Mouse (Mus musculus): Measurements from ENCODE around the gene Pitx2. TPM values are rescaled to one million over a fixed set of nuclear protein-coding genes. Genes with fewer than 3 reads are reported as not detected.

The Pitx2 gene
- polyA plus RNA-seq, 1 experiment from 2014 or later = 11.9 TPM

GRCm38 (mm10) chr3:129212807-129213206 lies 13.1 kb downstream of the Pitx2 start:
- peaks cover 91% of the 10 kb centered on the region for H3K27me3 ChIP-seq (ENCODE audit: control insufficient read depth, insufficient read depth, low read length)
- no peak overlapping the region for H3K9ac ChIP-seq (ENCODE audit: low read length)
- H3K36me3 ChIP-seq (ENCODE audit: control insufficient read depth, insufficient read depth, low read length) = no peaks in the 10 kb centered on the region
- no peak overlapping the region for H3K27ac ChIP-seq (ENCODE audit: low read depth, low read length)
- no peak overlapping the region for H3K4me2 ChIP-seq (ENCODE audit: low read depth, low read length, severe bottlenecking)
- no peak for ATAC-seq (replicated peaks; ENCODE audit: low FRiP score)
- WGBS = 1% methylated on average over 11 of the region's 11 CpGs
- H3K4me1 ChIP-seq (replicated peaks; ENCODE audit: control insufficient read depth, insufficient read depth, low read length) = peaks cover 11% of the 10 kb centered on the region; the same call in 1 of the 2 replicates
- no peaks in the 10 kb centered on the region for H3K9me3 ChIP-seq (ENCODE audit: control insufficient read depth, low read length)
- DNase-seq (ENCODE audit: low spot score) = no peak
- H3K4me3 ChIP-seq (ENCODE audit: low read depth, low read length) = no peak overlapping the region

- Histone ChIP-seq H3K36me3 (ENCODE audit: control insufficient read depth, insufficient read depth, low read length) (no peaks in the 10 kb centered on the region), H3K27me3 (ENCODE audit: control insufficient read depth, insufficient read depth, low read length) (peaks cover 91% of the 10 kb centered on the region), H3K9me3 (ENCODE audit: control insufficient read depth, low read length) (no peaks in the 10 kb centered on the region), H3K9ac (ENCODE audit: low read length) (peak overlapping the region; percentile 24; the same call in 1 of the 2 replicates), H3K4me3 (ENCODE audit: low read depth, low read length) (peak overlapping the region; percentile 46), H3K4me2 (ENCODE audit: low read depth, low read length, severe bottlenecking) (peak overlapping the region; percentile 89), H3K27ac (ENCODE audit: low read depth, low read length) (no peak overlapping the region), H3K4me1 (replicated peaks; ENCODE audit: control insufficient read depth, insufficient read depth, low read length) (peaks cover 11% of the 10 kb centered on the region; the same call in 1 of the 2 replicates)
- 0% methylated on average over 38 of the region's 39 CpGs for WGBS
- ATAC-seq (replicated peaks; ENCODE audit: low FRiP score) (peak; percentile 98), DNase-seq (ENCODE audit: low spot score) (peak; percentile 95)
Observed at GRCm38 (mm10) chr3:129213633-129214145, 14.0 kb downstream of the Pitx2 start.

- under 1% methylated on average over 34 of the region's 34 CpGs for WGBS
- Histone ChIP-seq H3K4me1 (replicated peaks; ENCODE audit: control insufficient read depth, insufficient read depth, low read length) (peaks cover 11% of the 10 kb centered on the region; the same call in 1 of the 2 replicates), H3K4me2 (ENCODE audit: low read depth, low read length, severe bottlenecking) (peak overlapping the region; percentile 89), H3K9me3 (ENCODE audit: control insufficient read depth, low read length) (no peaks in the 10 kb centered on the region), H3K4me3 (ENCODE audit: low read depth, low read length) (peak overlapping the region; percentile 46), H3K27ac (ENCODE audit: low read depth, low read length) (no peak overlapping the region), H3K36me3 (ENCODE audit: control insufficient read depth, insufficient read depth, low read length) (no peaks in the 10 kb centered on the region), H3K27me3 (ENCODE audit: control insufficient read depth, insufficient read depth, low read length) (peaks cover 88% of the 10 kb centered on the region), H3K9ac (ENCODE audit: low read length) (peak overlapping the region; percentile 24; the same call in 1 of the 2 replicates)
- peak; percentile 72 for DNase-seq (ENCODE audit: low spot score)
- peak; percentile 5; the same call in 1 of the 2 replicates for ATAC-seq (replicated peaks; ENCODE audit: low FRiP score)
Observed at GRCm38 (mm10) chr3:129214146-129214665, 14.5 kb downstream of the Pitx2 start.

GRCm38 (mm10) chr3:129214666-129215161 lies 15.0 kb downstream of the Pitx2 start:
- WGBS = under 1% methylated on average over 31 of the region's 31 CpGs
- Histone ChIP-seq H3K36me3 (ENCODE audit: control insufficient read depth, insufficient read depth, low read length) (no peaks in the 10 kb centered on the region), H3K9ac (ENCODE audit: low read length) (no peak overlapping the region), H3K4me1 (replicated peaks; ENCODE audit: control insufficient read depth, insufficient read depth, low read length) (peaks cover 11% of the 10 kb centered on the region; the same call in 1 of the 2 replicates), H3K9me3 (ENCODE audit: control insufficient read depth, low read length) (no peaks in the 10 kb centered on the region), H3K4me3 (ENCODE audit: low read depth, low read length) (peak overlapping the region; percentile 46), H3K27ac (ENCODE audit: low read depth, low read length) (no peak overlapping the region), H3K4me2 (ENCODE audit: low read depth, low read length, severe bottlenecking) (peak overlapping the region; percentile 89), H3K27me3 (ENCODE audit: control insufficient read depth, insufficient read depth, low read length) (peaks cover 86% of the 10 kb centered on the region)
- ATAC-seq (replicated peaks; ENCODE audit: low FRiP score) = no peak
- DNase-seq (ENCODE audit: low spot score) = no peak

- WGBS = under 1% methylated on average over 26 of the region's 26 CpGs
- DNase-seq (ENCODE audit: low spot score) (peak; percentile 68), ATAC-seq (replicated peaks; ENCODE audit: low FRiP score) (no peak)
- no peaks in the 10 kb centered on the region for H3K36me3 ChIP-seq (ENCODE audit: control insufficient read depth, insufficient read depth, low read length)
- H3K4me3 ChIP-seq (ENCODE audit: low read depth, low read length) = peak overlapping the region; percentile 11
- peaks cover 86% of the 10 kb centered on the region for H3K27me3 ChIP-seq (ENCODE audit: control insufficient read depth, insufficient read depth, low read length)
- H3K9ac ChIP-seq (ENCODE audit: low read length) = no peak overlapping the region
- H3K4me2 ChIP-seq (ENCODE audit: low read depth, low read length, severe bottlenecking) = peak overlapping the region; percentile 32; the same call in 1 of the 2 replicates
- H3K4me1 ChIP-seq (replicated peaks; ENCODE audit: control insufficient read depth, insufficient read depth, low read length) = peaks cover 11% of the 10 kb centered on the region; the same call in 1 of the 2 replicates
- no peak overlapping the region for H3K27ac ChIP-seq (ENCODE audit: low read depth, low read length)
- no peaks in the 10 kb centered on the region for H3K9me3 ChIP-seq (ENCODE audit: control insufficient read depth, low read length)
Observed at GRCm38 (mm10) chr3:129215241-129215750, 15.6 kb downstream of the Pitx2 start.

- Histone ChIP-seq H3K4me2 (ENCODE audit: low read depth, low read length, severe bottlenecking) (peak overlapping the region; percentile 32; the same call in 1 of the 2 replicates), H3K27me3 (ENCODE audit: control insufficient read depth, insufficient read depth, low read length) (peaks cover 82% of the 10 kb centered on the region), H3K36me3 (ENCODE audit: control insufficient read depth, insufficient read depth, low read length) (no peaks in the 10 kb centered on the region), H3K4me1 (replicated peaks; ENCODE audit: control insufficient read depth, insufficient read depth, low read length) (peaks cover 11% of the 10 kb centered on the region; the same call in 1 of the 2 replicates), H3K4me3 (ENCODE audit: low read depth, low read length) (peak overlapping the region; percentile 11), H3K9me3 (ENCODE audit: control insufficient read depth, low read length) (no peaks in the 10 kb centered on the region), H3K27ac (ENCODE audit: low read depth, low read length) (no peak overlapping the region), H3K9ac (ENCODE audit: low read length) (no peak overlapping the region)
- WGBS = under 1% methylated on average over 35 of the region's 35 CpGs
- DNase-seq (ENCODE audit: low spot score) = peak; percentile 85
- peak; percentile 18; the same call in 1 of the 2 replicates for ATAC-seq (replicated peaks; ENCODE audit: low FRiP score)
Observed at GRCm38 (mm10) chr3:129215751-129216331, 16.2 kb downstream of the Pitx2 start.

- DNase-seq (ENCODE audit: low spot score) = no peak
- Histone ChIP-seq H3K9ac (ENCODE audit: low read length) (no peak overlapping the region), H3K4me2 (ENCODE audit: low read depth, low read length, severe bottlenecking) (no peak overlapping the region), H3K27me3 (ENCODE audit: control insufficient read depth, insufficient read depth, low read length) (peaks cover 81% of the 10 kb centered on the region), H3K36me3 (ENCODE audit: control insufficient read depth, insufficient read depth, low read length) (no peaks in the 10 kb centered on the region), H3K9me3 (ENCODE audit: control insufficient read depth, low read length) (no peaks in the 10 kb centered on the region), H3K4me1 (replicated peaks; ENCODE audit: control insufficient read depth, insufficient read depth, low read length) (peaks cover 11% of the 10 kb centered on the region; the same call in 1 of the 2 replicates), H3K27ac (ENCODE audit: low read depth, low read length) (no peak overlapping the region), H3K4me3 (ENCODE audit: low read depth, low read length) (no peak overlapping the region)
- ATAC-seq (replicated peaks; ENCODE audit: low FRiP score) = no peak
- WGBS = under 1% methylated on average over 9 of the region's 9 CpGs
Observed at GRCm38 (mm10) chr3:129216491-129216890, 16.8 kb downstream of the Pitx2 start.

GRCm38 (mm10) chr3:129216911-129217561 lies 17.4 kb downstream of the Pitx2 start:
- no peak for ATAC-seq (replicated peaks; ENCODE audit: low FRiP score)
- H3K36me3 ChIP-seq (ENCODE audit: control insufficient read depth, insufficient read depth, low read length) = no peaks in the 10 kb centered on the region
- H3K9me3 ChIP-seq (ENCODE audit: control insufficient read depth, low read length) = no peaks in the 10 kb centered on the region
- peaks cover 82% of the 10 kb centered on the region for H3K27me3 ChIP-seq (ENCODE audit: control insufficient read depth, insufficient read depth, low read length)
- no peak overlapping the region for H3K27ac ChIP-seq (ENCODE audit: low read depth, low read length)
- H3K9ac ChIP-seq (ENCODE audit: low read length) = no peak overlapping the region
- no peak overlapping the region for H3K4me2 ChIP-seq (ENCODE audit: low read depth, low read length, severe bottlenecking)
- peak; percentile 63 for DNase-seq (ENCODE audit: low spot score)
- 1% methylated on average over 34 of the region's 34 CpGs for WGBS
- no peak overlapping the region for H3K4me3 ChIP-seq (ENCODE audit: low read depth, low read length)
- peaks cover 11% of the 10 kb centered on the region; the same call in 1 of the 2 replicates for H3K4me1 ChIP-seq (replicated peaks; ENCODE audit: control insufficient read depth, insufficient read depth, low read length)
